Mouse (Mus musculus) layer of hippocampus, postnatal 36 days (tissue): Measurements from ENCODE around the gene Tuft1. TPM values are rescaled to one million over a fixed set of nuclear protein-coding genes. Genes with fewer than 3 reads are reported as not detected.

Experiments
- DNase-seq, 2 experiments: peaks; one replicate each; pipeline ENCODE4 v3.0.0; 2022
- total RNA-seq, 2 experiments: library from RNA; stranded (reverse); gene quantifications; 2 replicates each; pipeline ENCODE4 v1.2.3; 2021

The Tuft1 gene
- total RNA-seq, 2 experiments from 2014 or later = 2.7 to 2.9 TPM

GRCm38 (mm10) chr3:94595871-94596287 is 62.8 kb downstream of the Tuft1 start:
- DNase-seq = no peak

- no peak for DNase-seq
Measured at GRCm38 (mm10) chr3:94591066-94591465, 67.6 kb downstream of the Tuft1 start.

- DNase-seq = no peak
Measured at GRCm38 (mm10) chr3:94587962-94588361, 70.7 kb downstream of the Tuft1 start.

- no peak for DNase-seq
Measured at GRCm38 (mm10) chr3:94582944-94583343, 75.7 kb downstream of the Tuft1 start.

GRCm38 (mm10) chr3:94582456-94582891 is 76.2 kb downstream of the Tuft1 start, which contains the start of gene Snx27:
TSS of gene Snx27 (minus strand) at chr3:94582716.
- DNase-seq = peak; percentile 93

- no peak for DNase-seq
Measured at GRCm38 (mm10) chr3:94581793-94582455, 76.7 kb downstream of the Tuft1 start.

GRCm38 (mm10) chr3:94581138-94581780 is 77.4 kb downstream of the Tuft1 start:
- peak; percentile 21 to 26 for DNase-seq

- no peak for DNase-seq
Measured at GRCm38 (mm10) chr3:94574506-94574905, 84.2 kb downstream of the Tuft1 start.

GRCm38 (mm10) chr3:94567242-94567641 is 91.4 kb downstream of the Tuft1 start:
- DNase-seq = no peak

- no peak for DNase-seq
Measured at GRCm38 (mm10) chr3:94565557-94565956, 93.1 kb downstream of the Tuft1 start.

- no peak for DNase-seq
Measured at GRCm38 (mm10) chr3:94565127-94565526, 93.5 kb downstream of the Tuft1 start.

GRCm38 (mm10) chr3:94564356-94565010 is 94.2 kb downstream of the Tuft1 start:
- DNase-seq = no peak

GRCm38 (mm10) chr3:94563163-94563562 is 95.5 kb downstream of the Tuft1 start:
- DNase-seq = no peak

Other genes with a start within 250 kb of the Tuft1 start
- 10 to 100 TPM; 39.1 to 43.4 TPM for gene Tdrkh, start 245.6 kb downstream of the Tuft1 start, total RNA-seq
- 10 to 100 TPM; 44.7 to 45.3 TPM for gene Mrpl9, start 215.6 kb downstream of the Tuft1 start, total RNA-seq
- gene Oaz3, start 215.0 kb downstream of the Tuft1 start, total RNA-seq = not detected
- 100 to 1,000 TPM; 156 to 195 TPM for gene Celf3, start 180.6 kb downstream of the Tuft1 start, total RNA-seq
- 1 to 10 TPM; 5.7 to 6.3 TPM for gene Riiad1, start 178.5 kb downstream of the Tuft1 start, total RNA-seq
- gene Snx27, start 76.2 kb downstream of the Tuft1 start, total RNA-seq = 100 to 1,000 TPM; 113 to 119 TPM
- gene Gm10972, start 15.8 kb downstream of the Tuft1 start, total RNA-seq = not detected
- gene Selenbp2, start 34.7 kb upstream of the Tuft1 start, total RNA-seq = 1 to 10 TPM; 1.7 to 2.6 TPM
- gene Cgn, start 127.6 kb upstream of the Tuft1 start, total RNA-seq = 1 to 10 TPM; 3.2 to 3.6 TPM
- 10 to 100 TPM; 54.4 to 62.5 TPM for gene Pogz, start 178.7 kb upstream of the Tuft1 start, total RNA-seq
- gene Psmb4, start 228.1 kb upstream of the Tuft1 start, total RNA-seq = 100 to 1,000 TPM; 275 to 292 TPM